Mouse (Mus musculus): Measurements from ENCODE around the gene Pdrg1.

- TF ChIP-seq CTCF (IDR thresholded peaks at IDR 0.05; ENCODE audit: borderline replicate concordance, control insufficient read depth, extremely low read depth, insufficient read depth, low read length, poor library complexity) (no peak), POLR2A (IDR thresholded peaks at IDR 0.05; ENCODE audit: control insufficient read depth, extremely low read depth, insufficient read depth, low read length, poor library complexity) (no peak)
Observed at GRCm38 (mm10) chr2:153063394-153063793, 48.2 kb upstream of the Pdrg1 start.
